Mouse (Mus musculus) liver, adult 2 months (tissue): ENCODE results near the gene Dhx30. TPM values are rescaled to one million over a fixed set of nuclear protein-coding genes. Genes with fewer than 3 reads are reported as not detected.

Experiments
- DNase-seq: peaks from one replicate; pipeline ENCODE4 v3.0.0-alpha.2; 2011; ENCODE audit warnings: low read depth, low spot score; ENCODE audit errors: extremely low read depth
- H3K27ac ChIP-seq: fragments of 200-500 bp; replicated peaks from 2 replicates; pipeline ENCODE4 v1.5.1; 2012; ENCODE audit warnings: low read depth, mild to moderate bottlenecking, control low read depth, inconsistent platforms, low read length; ENCODE audit not compliant: insufficient read depth
- H3K27me3 ChIP-seq: fragments of 200-500 bp; 2 replicates; pipeline ENCODE4 v1.6.1; 2012; ENCODE audit warnings: mild to moderate bottlenecking, moderate library complexity, low read length, inconsistent platforms; ENCODE audit not compliant: control insufficient read depth, insufficient read depth
- H3K36me3 ChIP-seq: fragments of 200-500 bp; 2 replicates; pipeline ENCODE4 v1.6.1; 2012; ENCODE audit warnings: low read length, inconsistent platforms; ENCODE audit not compliant: control insufficient read depth, insufficient read depth
- H3K4me1 ChIP-seq: fragments of 200-500 bp; 2 replicates; pipeline ENCODE4 v1.6.1; 2011; ENCODE audit warnings: low read length; ENCODE audit not compliant: control insufficient read depth, insufficient read depth
- H3K4me3 ChIP-seq: fragments of 200-500 bp; 2 replicates; pipeline ENCODE4 v1.5.1; 2011; ENCODE audit warnings: low read depth, mild to moderate bottlenecking, control low read depth, low read length, moderate library complexity; ENCODE audit not compliant: insufficient read depth
- H3K79me2 ChIP-seq: fragments of 200-500 bp; 2 replicates; pipeline ENCODE4 v1.6.1; 2012; ENCODE audit warnings: inconsistent platforms, mild to moderate bottlenecking, low read length, moderate library complexity; ENCODE audit not compliant: control insufficient read depth, insufficient read depth
- H3K9ac ChIP-seq: fragments of 200-500 bp; 2 replicates; pipeline ENCODE4 v1.6.1; 2012; ENCODE audit warnings: low read depth, mild to moderate bottlenecking, control low read depth, inconsistent platforms, low read length
- CTCF ChIP-seq: fragments of 200-500 bp; IDR thresholded peaks from 2 replicates; pipeline ENCODE4 v1.5.1; 2011; ENCODE audit warnings: low read depth, low read length, control low read depth
- POLR2A ChIP-seq: fragments of 200-500 bp; IDR thresholded peaks from 2 replicates; pipeline ENCODE4 v1.6.1; 2011; ENCODE audit warnings: low read length, control low read depth; ENCODE audit not compliant: insufficient read depth; ENCODE audit errors: extremely low read depth
- WGBS: fragments of 180-500 bp; shearing (Covaris S2); methylation state at CpG from one replicate; pipeline ENCODE4 v1.1.7; 2018; 5-methylcytosine and 5-hydroxymethylcytosine counted together
- polyA plus RNA-seq: library from polyadenylated mRNA; depleted of rRNA; stranded (reverse); fragments of >200 nt; gene quantifications from 2 replicates; pipeline ENCODE4 v1.2.3, GENCODE M21; 2012; rRNA removed
- total RNA-seq: library from RNA; depleted of rRNA; stranded (reverse); fragments of >200 nt; gene quantifications from 2 replicates; pipeline ENCODE4 v1.2.3, GENCODE M21; 2014; rRNA removed

Dhx30 gene
- total and polyA plus RNA-seq, 2 experiments: 20.6 to 48.5 TPM

DNA sequence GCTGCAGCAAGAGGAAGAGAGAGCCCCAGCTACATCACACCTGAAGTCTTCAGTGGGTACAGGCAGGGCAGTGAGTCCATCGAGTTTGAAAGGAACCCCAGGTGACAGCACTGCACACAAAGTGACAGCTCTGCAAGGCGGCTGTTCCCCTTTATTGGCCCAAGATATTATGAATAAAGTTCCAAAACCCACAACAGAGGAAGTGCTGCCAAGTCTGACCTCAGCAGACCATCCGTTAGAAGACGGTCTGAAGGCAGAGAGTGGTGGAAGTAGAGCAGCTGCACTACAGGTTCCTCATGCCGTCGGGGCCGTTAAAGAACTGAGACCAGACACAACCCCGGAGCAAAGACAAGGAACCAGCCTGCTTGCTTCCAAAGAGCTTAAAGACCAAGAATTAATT lies 79.7 kb downstream of the Dhx30 start:
- TF ChIP-seq POLR2A: no peak
- no peak for TF ChIP-seq CTCF
- Histone ChIP-seq H3K79me2 (no peaks in the 10 kb centered on the region; the same call in 1 of the 2 replicates), H3K36me3 (peaks cover 21% of the 10 kb centered on the region), H3K4me3 (no peak overlapping the region), H3K27ac (no peak overlapping the region), H3K4me1 (0 out of 2 replicates have a peak, but pooled peaks cover 2% of the 10 kb centered on the region), H3K9ac (no peak overlapping the region), H3K27me3 (no peaks in the 10 kb centered on the region)
- peak; percentile 9 for DNase-seq
- 83% methylated on average over 8 of the region's 8 CpGs for WGBS

DNA sequence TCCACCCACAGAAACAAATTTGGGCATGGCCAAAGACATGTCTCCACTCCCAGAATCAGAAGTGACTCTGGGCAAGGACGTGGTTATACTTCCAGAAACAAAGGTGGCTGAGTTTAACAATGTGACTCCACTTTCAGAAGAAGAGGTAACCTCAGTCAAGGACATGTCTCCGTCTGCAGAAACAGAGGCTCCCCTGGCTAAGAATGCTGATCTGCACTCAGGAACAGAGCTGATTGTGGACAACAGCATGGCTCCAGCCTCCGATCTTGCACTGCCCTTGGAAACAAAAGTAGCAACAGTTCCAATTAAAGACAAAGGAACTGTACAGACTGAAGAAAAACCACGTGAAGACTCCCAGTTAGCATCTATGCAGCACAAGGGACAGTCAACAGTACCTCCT lies 82.5 kb downstream of the Dhx30 start:
- Histone ChIP-seq H3K79me2 (no peaks in the 10 kb centered on the region), H3K36me3 (peaks cover 22% of the 10 kb centered on the region), H3K4me3 (no peak overlapping the region), H3K9ac (no peak overlapping the region), H3K4me1 (no peaks in the 10 kb centered on the region), H3K27ac (no peak overlapping the region), H3K27me3 (no peaks in the 10 kb centered on the region)
- no peak for DNase-seq
- TF ChIP-seq POLR2A (no peak), CTCF (no peak)
- WGBS: 93% methylated on average over 4 of the region's 4 CpGs

Other genes with a start within 250 kb of the Dhx30 start
- gene Cdc25a, start 242.3 kb downstream of the Dhx30 start, total RNA-seq: 0.92 and 2.1 TPM in 2 replicates
- gene Cdc25a, start 242.3 kb downstream of the Dhx30 start, polyA plus RNA-seq: 0.73 and 0.87 TPM in 2 replicates
- 16.8 and 19.3 TPM in 2 replicates for gene Map4, start 186.4 kb downstream of the Dhx30 start, total RNA-seq
- gene Map4, start 186.4 kb downstream of the Dhx30 start, polyA plus RNA-seq: 43.2 and 50.9 TPM in 2 replicates
- 9.8 and 11.3 TPM in 2 replicates for gene Smarcc1, start 122 bp downstream of the Dhx30 start, total RNA-seq
- gene Smarcc1, start 122 bp downstream of the Dhx30 start, polyA plus RNA-seq: 6.6 and 7.5 TPM in 2 replicates
- gene Cspg5, start 126.0 kb upstream of the Dhx30 start, total RNA-seq: 0.09 and 0.13 TPM in 2 replicates
- gene Cspg5, start 126.0 kb upstream of the Dhx30 start, polyA plus RNA-seq: 0.16 and 0.30 TPM in 2 replicates
- gene Elp6, start 187.3 kb upstream of the Dhx30 start, total RNA-seq: 5.0 and 5.9 TPM in 2 replicates
- gene Elp6, start 187.3 kb upstream of the Dhx30 start, polyA plus RNA-seq: 6.6 and 7.3 TPM in 2 replicates
- 51.8 and 84.8 TPM in 2 replicates for gene Scap, start 215.5 kb upstream of the Dhx30 start, total RNA-seq
- gene Scap, start 215.5 kb upstream of the Dhx30 start, polyA plus RNA-seq: 68.7 and 72.9 TPM in 2 replicates